Mouse (Mus musculus): ENCODE data around the gene Traf3ip3.

Gene Traf3ip3

GRCm38 (mm10) chr1:193156316-193157110 is 45.0 kb downstream of the Traf3ip3 start:
- DNase-seq, result no peak

GRCm38 (mm10) chr1:193153561-193153960 is 47.9 kb downstream of the Traf3ip3 start:
- DNase-seq, result no peak

DNA sequence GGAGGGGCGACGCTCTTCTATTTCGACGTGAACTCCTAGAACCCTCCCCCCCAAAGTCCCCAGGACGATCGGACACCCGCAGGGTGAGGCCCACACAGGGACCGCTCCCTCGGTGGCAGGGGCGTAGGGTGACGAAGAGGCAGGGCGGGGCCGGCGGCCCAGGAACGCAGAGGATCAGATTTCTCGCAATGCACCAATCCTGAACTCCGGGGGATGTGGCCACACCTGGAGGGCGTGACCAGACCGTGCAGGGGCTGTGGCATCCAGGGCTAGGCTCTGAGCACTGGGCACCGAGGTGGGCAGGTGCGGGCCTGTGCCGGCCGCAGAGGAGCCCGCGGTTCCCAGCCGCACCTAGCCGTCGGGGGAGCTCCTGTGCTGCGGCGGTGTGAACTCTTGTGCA is 48.6 kb downstream of the Traf3ip3 start, which contains the start of gene Irf6:
Gene Irf6 (plus strand): TSS at position 240 of the 400 bp plus-strand sequence.
- DNase-seq, result peak; percentile 73

GRCm38 (mm10) chr1:193151134-193151533 is 50.4 kb downstream of the Traf3ip3 start:
- no peak for DNase-seq

GRCm38 (mm10) chr1:193149231-193149630 is 52.3 kb downstream of the Traf3ip3 start:
- DNase-seq, result no peak

DNA sequence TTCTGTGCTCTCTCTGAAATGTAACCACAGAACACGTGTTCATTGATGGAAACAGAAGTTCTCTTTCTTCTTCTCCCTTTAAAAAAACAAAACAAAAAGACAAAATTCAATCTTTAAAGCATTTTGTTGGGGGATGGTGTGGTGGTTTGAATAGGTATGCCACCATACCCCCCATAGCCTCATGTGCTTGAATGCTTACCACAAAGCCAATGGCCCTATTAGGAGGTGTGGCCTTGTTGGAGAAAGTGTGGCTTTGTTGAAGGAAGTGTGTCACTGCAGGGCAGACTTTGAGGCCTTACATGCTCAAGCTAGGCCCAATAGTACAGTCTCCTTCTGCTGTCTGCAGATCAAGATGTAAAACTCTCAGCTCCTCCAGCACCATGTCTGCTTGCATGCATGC is 55.1 kb downstream of the Traf3ip3 start:
- DNase-seq, result peak; percentile 43

DNA sequence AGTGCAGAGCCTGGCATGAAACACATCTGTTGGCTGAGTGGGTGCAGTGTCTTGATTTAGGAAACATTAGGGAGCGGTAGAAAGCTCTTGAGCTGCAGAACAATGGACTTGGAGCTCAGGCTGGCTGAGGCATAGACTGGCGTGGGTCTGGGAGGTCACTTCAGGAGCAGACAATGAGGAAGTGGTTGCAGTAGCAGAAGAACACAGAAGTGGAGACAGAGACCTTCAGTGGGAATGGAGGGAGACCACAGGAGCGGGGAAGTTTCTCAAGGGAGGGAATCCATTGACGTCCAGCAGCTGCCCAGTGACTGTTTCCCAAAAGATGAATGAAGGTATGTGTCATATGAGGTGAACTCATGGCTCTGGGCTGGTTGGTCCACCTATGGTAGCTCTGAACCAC is 56.4 kb downstream of the Traf3ip3 start:
- DNase-seq, result no peak

DNA sequence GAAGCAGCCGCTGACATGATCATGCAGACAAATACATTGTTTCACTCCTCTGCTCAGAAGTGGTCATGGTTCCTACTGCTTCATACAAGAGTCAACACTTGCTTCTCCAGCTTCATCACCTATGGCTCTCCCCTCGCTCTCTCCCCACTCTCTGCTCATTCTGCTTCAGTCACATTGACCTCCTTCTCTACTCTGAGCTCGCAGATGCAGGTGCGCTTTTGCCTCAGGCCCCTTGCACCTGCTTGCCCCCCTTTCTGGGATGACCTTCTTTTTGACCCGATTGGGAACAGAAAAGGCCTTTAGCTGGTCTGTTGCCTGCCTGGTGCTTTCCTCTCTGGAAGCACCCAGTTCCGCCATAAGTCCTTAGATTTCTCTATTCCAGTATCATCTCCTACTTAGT is 57.0 kb downstream of the Traf3ip3 start:
- peak; percentile 82 for DNase-seq

DNA sequence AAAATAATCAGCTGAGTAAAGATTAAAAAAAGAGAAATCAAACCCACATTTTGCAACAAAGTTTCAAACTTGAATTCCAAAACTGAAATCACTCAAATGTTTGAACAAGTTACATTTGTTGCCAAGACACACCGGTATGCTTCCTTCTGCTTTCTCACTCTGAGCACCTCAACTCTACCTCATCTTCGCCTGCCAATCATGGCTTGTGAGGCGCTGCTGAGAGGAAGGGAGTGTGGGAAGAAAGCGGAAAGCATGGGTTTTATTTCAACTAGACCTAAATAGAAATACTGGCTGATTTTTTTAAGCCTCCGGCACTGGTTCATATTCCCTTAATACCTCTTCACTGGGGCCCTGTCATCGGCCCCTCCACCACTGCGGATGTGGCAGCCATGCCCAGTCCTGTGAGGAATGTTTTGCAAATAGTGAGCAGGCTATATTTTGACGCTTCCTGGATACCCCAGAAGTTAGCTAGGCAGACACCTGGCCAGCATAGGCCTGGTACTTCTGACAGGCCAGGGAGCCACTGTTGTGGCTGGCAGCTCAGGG is 58.9 kb downstream of the Traf3ip3 start:
- peak; percentile 48 for DNase-seq

- DNase-seq, result no peak
Measured at GRCm38 (mm10) chr1:193141118-193141517, 60.4 kb downstream of the Traf3ip3 start.

- DNase-seq, result no peak
Measured at GRCm38 (mm10) chr1:193138669-193139068, 62.8 kb downstream of the Traf3ip3 start.

- no peak for DNase-seq
Measured at GRCm38 (mm10) chr1:193138087-193138486, 63.4 kb downstream of the Traf3ip3 start.

- DNase-seq, result no peak
Measured at GRCm38 (mm10) chr1:193133726-193134125, 67.8 kb downstream of the Traf3ip3 start.

GRCm38 (mm10) chr1:193132385-193132784 is 69.1 kb downstream of the Traf3ip3 start:
- DNase-seq, result no peak

DNA sequence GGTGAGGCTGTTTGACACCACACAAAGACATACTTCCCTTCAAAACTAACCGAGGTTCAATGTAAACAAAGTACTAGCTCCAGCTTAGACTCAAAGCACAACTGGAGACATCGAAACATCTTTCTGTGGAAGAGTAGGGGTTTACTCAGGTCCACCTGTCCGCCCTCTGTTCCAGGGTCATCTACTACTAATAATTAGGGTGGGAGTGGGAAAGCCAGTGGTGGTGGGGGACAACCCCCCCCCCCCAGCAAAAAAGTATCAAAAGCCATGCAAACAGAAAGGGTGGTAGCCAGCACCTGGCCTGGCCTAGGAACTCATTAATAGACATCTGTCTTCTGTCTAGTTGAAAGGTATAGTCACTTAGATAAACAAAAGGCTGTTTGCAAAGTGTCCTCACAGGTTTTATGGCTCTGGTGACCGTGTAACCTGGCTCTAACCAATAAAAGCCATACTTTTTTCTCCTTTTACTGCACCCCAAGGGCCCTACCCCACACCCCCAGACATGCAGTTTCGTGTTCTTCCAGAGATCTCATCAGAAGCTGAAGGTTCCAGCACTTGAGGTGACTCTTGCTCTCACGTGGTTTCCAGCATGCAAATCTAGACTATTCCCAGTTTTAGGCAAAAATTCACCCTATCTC is 70.1 kb downstream of the Traf3ip3 start:
- DNase-seq, result no peak

DNA sequence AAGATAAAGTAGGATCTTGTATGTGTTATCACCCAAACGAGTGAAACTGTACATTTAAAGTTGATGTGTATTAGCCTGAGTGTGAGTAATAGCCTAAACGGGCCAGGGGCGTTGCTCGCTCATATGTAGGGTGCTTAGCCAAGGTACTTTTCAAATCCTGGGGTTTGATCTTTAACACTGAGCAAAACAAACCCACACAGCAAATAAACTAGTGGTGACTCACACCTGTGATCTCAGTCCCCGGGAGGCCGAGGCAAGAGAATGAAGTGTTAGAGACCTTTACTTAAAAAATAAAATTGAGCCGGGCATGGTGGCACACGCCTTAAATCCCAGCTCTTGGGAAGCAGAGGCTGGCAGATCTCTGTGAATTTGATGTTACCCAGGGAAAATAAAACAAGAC is 70.7 kb downstream of the Traf3ip3 start:
- DNase-seq, result peak; percentile 53

GRCm38 (mm10) chr1:193130456-193130825 is 71.1 kb downstream of the Traf3ip3 start:
- DNase-seq, result no peak

DNA sequence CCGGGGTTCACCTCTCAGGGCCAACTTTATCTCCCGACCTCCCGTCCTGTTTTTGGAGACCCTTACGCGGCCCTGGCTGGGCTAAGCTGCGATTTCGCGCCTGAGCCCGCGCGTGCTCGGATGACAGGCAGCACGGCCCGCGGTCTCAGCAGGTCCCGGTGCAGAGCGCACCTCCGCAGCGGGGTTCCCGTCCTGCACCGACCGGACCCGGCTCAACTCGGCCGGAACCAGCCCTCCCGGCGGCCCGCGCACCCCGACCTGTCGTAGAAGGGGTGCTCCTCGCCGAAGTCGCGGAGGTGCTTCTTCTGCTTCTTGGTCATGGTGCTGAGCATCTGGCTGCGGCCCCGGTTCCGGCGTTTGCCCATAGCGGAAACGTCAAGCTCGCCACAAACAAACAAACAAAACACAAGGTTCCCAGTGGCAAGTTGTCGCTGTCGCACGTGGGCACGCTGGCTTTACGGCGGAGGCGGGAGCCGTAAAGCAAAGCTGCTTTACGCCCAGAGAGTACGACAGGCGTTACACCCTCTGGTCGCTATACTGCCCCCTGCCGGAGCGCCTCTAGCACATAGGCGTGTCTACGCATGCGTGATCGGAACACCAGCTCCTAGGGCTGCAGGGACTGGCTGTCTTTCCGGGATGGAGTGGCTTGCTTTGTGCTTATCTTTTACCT is 71.6 kb downstream of the Traf3ip3 start, which contains the start of gene Diexf:
Gene Diexf (minus strand): TSS at position 487 of the 670 bp plus-strand sequence.
- peak; percentile 98 for DNase-seq

GRCm38 (mm10) chr1:193129321-193129720 is 72.2 kb downstream of the Traf3ip3 start:
- no peak for DNase-seq

DNA sequence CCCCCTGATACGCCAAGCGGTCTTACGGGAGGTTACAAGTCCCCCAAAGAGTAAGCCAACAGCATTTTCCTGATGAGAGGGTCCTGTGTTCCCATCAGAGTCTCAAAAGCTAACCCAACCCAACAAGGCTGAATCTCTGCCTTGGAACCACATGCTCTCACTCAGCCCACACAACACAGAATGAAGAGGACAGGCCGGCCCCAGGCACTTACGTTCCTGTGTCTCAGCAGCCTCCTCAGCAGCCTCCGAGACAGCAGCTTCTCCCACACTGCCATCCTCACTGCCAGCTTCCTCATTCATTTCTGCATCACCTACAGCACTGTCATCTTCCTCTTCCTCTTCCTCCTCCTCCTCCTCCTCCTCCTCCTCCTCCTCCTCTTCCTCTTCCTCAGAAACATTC is 73.4 kb downstream of the Traf3ip3 start:
- DNase-seq, result no peak

DNA sequence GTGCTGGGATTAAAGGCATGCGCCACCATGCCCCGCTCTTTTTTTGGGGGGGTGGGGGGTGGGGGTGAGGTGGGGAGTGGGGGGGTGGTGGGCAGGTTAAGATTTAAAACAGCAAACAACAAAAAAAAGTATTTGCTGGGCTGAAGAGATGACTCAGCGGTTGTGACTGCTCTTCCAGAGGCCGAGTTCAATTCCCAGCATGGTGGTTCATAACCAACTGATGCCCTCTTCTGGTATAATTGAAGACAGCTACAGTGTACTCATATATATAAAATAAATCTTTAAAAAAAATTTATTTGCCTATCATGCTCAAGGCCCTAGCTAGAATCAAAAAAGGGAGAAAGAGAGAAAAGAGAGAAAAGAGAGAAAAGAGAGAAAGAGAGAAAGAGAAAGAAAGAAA is 75.7 kb downstream of the Traf3ip3 start:
- DNase-seq, result no peak

All from thymus, postnatal 14 days (tissue).